Mouse (Mus musculus): ENCODE data around the gene Hdac4.

- TF ChIP-seq EP300 (IDR thresholded peaks at IDR 0.05; ENCODE audit: low read depth) (no peak), CTCF (IDR thresholded peaks at IDR 0.05; ENCODE audit: low read depth) (no peak)
These were observed 21.2 kb upstream of the Hdac4 start for GRCm38 (mm10) chr1:92216710-92217109.

Measured in liver, postnatal 0 days (tissue).